8 mouse cellular contexts compared by ENCODE assay signal in the genomic region with DNA sequence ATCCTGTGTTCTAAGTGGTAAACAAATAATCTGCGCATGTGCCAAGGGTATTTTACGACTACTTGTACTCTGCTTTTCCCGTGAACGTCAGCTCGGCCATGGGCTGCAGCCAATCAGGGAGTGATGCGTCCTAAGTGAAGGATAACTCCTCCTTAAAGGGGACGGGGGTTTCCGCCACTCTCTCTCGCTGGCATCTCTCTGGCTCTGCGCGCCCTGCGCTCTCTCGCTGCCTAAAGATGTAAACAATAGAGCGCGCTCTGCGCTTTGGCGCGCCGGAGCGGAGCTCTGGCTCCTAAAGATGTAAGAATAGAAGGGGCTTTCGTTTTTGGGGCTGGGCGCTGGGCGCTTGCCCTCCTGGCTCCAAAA.
DNase-seq lines count a peak whose midpoint lies in the region; ATAC-seq lines count a peak whose summit lies in the region.
"Not testable (repeated sequence)": the region's sequence is repeated elsewhere in the genome, so short reads cannot be mapped to it uniquely, and the experiment has no call there.

No protein-coding gene starts in this region.

- H3K4me1 ChIP-seq in embryonic facial prominence, embryonic 14.5 days (ENCODE audit: control insufficient read depth, insufficient read depth, low read length); intestine, embryonic 16.5 days (ENCODE audit: control insufficient read depth, insufficient read depth, low read length); lung, embryonic 16.5 days (replicated peaks; ENCODE audit: control insufficient read depth, insufficient read depth, low read length): not testable (repeated sequence)

- H3K27me3 ChIP-seq in embryonic facial prominence, embryonic 14.5 days (replicated peaks; ENCODE audit: control insufficient read depth, insufficient read depth, low read length); intestine, embryonic 16.5 days (replicated peaks; ENCODE audit: control insufficient read depth, insufficient read depth, low read length); lung, embryonic 16.5 days (ENCODE audit: control insufficient read depth, insufficient read depth, low read depth, low read length): not testable (repeated sequence)

- 23% methylated on average over 18 of the region's 23 CpGs for WGBS in embryonic facial prominence, embryonic 14.5 days
- 26% methylated on average over 18 of the region's 23 CpGs for WGBS in intestine, embryonic 16.5 days
- 26% methylated on average over 19 of the region's 23 CpGs for WGBS in lung, embryonic 16.5 days

- DNase-seq in adrenal gland, postnatal 25 days = peak; percentile 20
- peak; percentile 57 for DNase-seq in embryonic facial prominence, embryonic 14.5 days (ENCODE audit: low spot score)
- DNase-seq in heart, adult 9 months (ENCODE audit: low spot score in 2 of 2) = peak; percentile 55 to 67
- peak; percentile 43 to 44 for DNase-seq in left cerebral cortex, adult 8-10 months (ENCODE audit: low spot score in 2 of 2)
- peak; percentile 74 for DNase-seq in retina, postnatal 1 day
- peak; percentile 49 to 58 for DNase-seq in thymus, postnatal 36 days

- H3K4me2 ChIP-seq in embryonic facial prominence, embryonic 14.5 days (ENCODE audit: low read depth, low read length) = peak overlapping the region; percentile 67
- peak overlapping the region; percentile 54 for H3K4me2 ChIP-seq in intestine, embryonic 16.5 days (ENCODE audit: low read depth, low read length)
- peak overlapping the region; percentile 53 for H3K4me2 ChIP-seq in lung, embryonic 16.5 days (ENCODE audit: low read depth, low read length)

- not testable (repeated sequence) for H3K36me3 ChIP-seq in embryonic facial prominence, embryonic 14.5 days (ENCODE audit: control insufficient read depth, insufficient read depth, low read length); intestine, embryonic 16.5 days (ENCODE audit: control insufficient read depth, insufficient read depth, low read length); lung, embryonic 16.5 days (ENCODE audit: control insufficient read depth, insufficient read depth, low read length)

- H3K9me3 ChIP-seq in embryonic facial prominence, embryonic 14.5 days (ENCODE audit: control insufficient read depth, low read length); intestine, embryonic 16.5 days (ENCODE audit: control insufficient read depth, low read length); lung, embryonic 16.5 days (ENCODE audit: control insufficient read depth, low read length): not testable (repeated sequence)

- H3K27ac ChIP-seq in embryonic facial prominence, embryonic 14.5 days (replicated peaks; ENCODE audit: low read depth, low read length) = peak overlapping the region; percentile 84
- peak overlapping the region; percentile 41; the same call in 1 of the 2 replicates for H3K27ac ChIP-seq in intestine, embryonic 16.5 days (ENCODE audit: low read length)
- peak overlapping the region; percentile 52 for H3K27ac ChIP-seq in lung, embryonic 16.5 days (ENCODE audit: low read length)

- peak overlapping the region; percentile 70 for H3K9ac ChIP-seq in embryonic facial prominence, embryonic 14.5 days (ENCODE audit: low read depth, low read length)
- H3K9ac ChIP-seq in intestine, embryonic 16.5 days (ENCODE audit: low read depth, low read length) = peak overlapping the region; percentile 66; the same call in 1 of the 2 replicates
- peak overlapping the region; percentile 63 for H3K9ac ChIP-seq in lung, embryonic 16.5 days (ENCODE audit: low read length)

- ATAC-seq in embryonic facial prominence, embryonic 14.5 days (ENCODE audit: low read depth) = peak; percentile 51
- peak; percentile 69 for ATAC-seq in intestine, embryonic 16.5 days
- ATAC-seq in lung, embryonic 16.5 days (ENCODE audit: low read depth) = peak; percentile 68

- peak overlapping the region; percentile 46 for H3K4me3 ChIP-seq in embryonic facial prominence, embryonic 14.5 days (ENCODE audit: low read depth, low read length)
- H3K4me3 ChIP-seq in intestine, embryonic 16.5 days (ENCODE audit: low read length) = peak overlapping the region; percentile 46
- peak overlapping the region; percentile 52 for H3K4me3 ChIP-seq in lung, embryonic 16.5 days (ENCODE audit: low read length)

Comparison
In these comparisons a context has a peak if more than half of its experiments do, and no peak if none do; other contexts are left out.
1. Peak in every context shown above with its lines: DNase-seq, ATAC-seq, H3K4me3 ChIP-seq and H3K27ac ChIP-seq.
2. DNase-seq: peak in every context shown above with its lines; median percentile 74 in retina, postnatal 1 day; 61 in heart, adult 9 months; 57 in embryonic facial prominence, embryonic 14.5 days; 54 in thymus, postnatal 36 days; 44 in left cerebral cortex, adult 8-10 months; 20 in adrenal gland, postnatal 25 days.